Mouse (Mus musculus): ENCODE measurements around the gene Krt14. TPM values are rescaled to one million over a fixed set of nuclear protein-coding genes. Genes with fewer than 3 reads are reported as not detected.

Gene Krt14
- total and polyA plus RNA-seq, 2 experiments from 2014 or later = 0.14 to 0.63 TPM

- Histone ChIP-seq H3K4me2 (ENCODE audit: low read depth) (no peak overlapping the region), H3K36me3 (ENCODE audit: insufficient read depth) (no peaks in the 10 kb centered on the region), H3K27ac (ENCODE audit: low read depth, low read length) (no peak overlapping the region), H3K27me3 (ENCODE audit: insufficient read depth, low read length) (no peaks in the 10 kb centered on the region), H3K9me3 (ENCODE audit: low read length) (no peaks in the 10 kb centered on the region), H3K4me1 (ENCODE audit: insufficient read depth) (no peaks in the 10 kb centered on the region), H3K4me3 (ENCODE audit: low read depth, low read length) (no peak overlapping the region), H3K9ac (no peak overlapping the region)
- ATAC-seq (no peak), DNase-seq (no peak)
- no peak for TF ChIP-seq CTCF (IDR thresholded peaks at IDR 0.05; ENCODE audit: low read depth)
- WGBS = 92% methylated on average over 8 of the region's 8 CpGs
Measured at GRCm38 (mm10) chr11:100168071-100168470, 39.3 kb downstream of the Krt14 start.

DNA sequence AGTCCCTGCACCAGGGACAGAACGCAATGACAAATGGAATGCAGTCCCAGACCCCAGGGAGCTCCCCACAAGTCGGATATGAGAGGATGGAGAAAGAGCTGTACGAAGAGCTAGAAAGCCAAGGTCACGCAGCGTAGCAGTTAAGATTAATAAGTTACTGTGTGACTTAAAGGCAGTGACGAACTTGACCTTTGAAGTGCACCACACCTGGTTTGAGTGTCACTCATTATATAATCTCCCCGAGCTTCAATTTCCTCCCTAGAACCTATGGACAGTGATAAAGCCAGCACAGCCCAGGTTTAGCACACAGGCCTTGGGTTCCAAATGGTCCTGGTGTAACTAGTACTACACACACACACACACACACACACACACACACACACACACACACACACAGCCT is 43.0 kb downstream of the Krt14 start:
- no peak for ATAC-seq
- Histone ChIP-seq H3K9me3 (ENCODE audit: low read length) (no peaks in the 10 kb centered on the region), H3K27ac (ENCODE audit: low read depth, low read length) (no peak overlapping the region), H3K4me2 (ENCODE audit: low read depth) (no peak overlapping the region), H3K36me3 (ENCODE audit: insufficient read depth) (no peaks in the 10 kb centered on the region), H3K9ac (no peak overlapping the region), H3K4me3 (ENCODE audit: low read depth, low read length) (no peak overlapping the region), H3K27me3 (ENCODE audit: insufficient read depth, low read length) (no peaks in the 10 kb centered on the region), H3K4me1 (ENCODE audit: insufficient read depth) (no peaks in the 10 kb centered on the region)
- no peak for TF ChIP-seq CTCF (IDR thresholded peaks at IDR 0.05; ENCODE audit: low read depth)
- DNase-seq = no peak
- WGBS = 75% methylated on average over 7 of the region's 7 CpGs

- Histone ChIP-seq H3K9me3 (ENCODE audit: low read length) (no peaks in the 10 kb centered on the region), H3K9ac (no peak overlapping the region), H3K4me3 (ENCODE audit: low read depth, low read length) (no peak overlapping the region), H3K27ac (ENCODE audit: low read depth, low read length) (no peak overlapping the region), H3K4me2 (ENCODE audit: low read depth) (no peak overlapping the region), H3K36me3 (ENCODE audit: insufficient read depth) (no peaks in the 10 kb centered on the region), H3K4me1 (ENCODE audit: insufficient read depth) (no peaks in the 10 kb centered on the region), H3K27me3 (ENCODE audit: insufficient read depth, low read length) (no peaks in the 10 kb centered on the region)
- WGBS = 52% methylated on average over 6 of the region's 6 CpGs
- DNase-seq (no peak), ATAC-seq (no peak)
- no peak for TF ChIP-seq CTCF (IDR thresholded peaks at IDR 0.05; ENCODE audit: low read depth)
Measured at GRCm38 (mm10) chr11:100157908-100158477, 49.4 kb downstream of the Krt14 start.

DNA sequence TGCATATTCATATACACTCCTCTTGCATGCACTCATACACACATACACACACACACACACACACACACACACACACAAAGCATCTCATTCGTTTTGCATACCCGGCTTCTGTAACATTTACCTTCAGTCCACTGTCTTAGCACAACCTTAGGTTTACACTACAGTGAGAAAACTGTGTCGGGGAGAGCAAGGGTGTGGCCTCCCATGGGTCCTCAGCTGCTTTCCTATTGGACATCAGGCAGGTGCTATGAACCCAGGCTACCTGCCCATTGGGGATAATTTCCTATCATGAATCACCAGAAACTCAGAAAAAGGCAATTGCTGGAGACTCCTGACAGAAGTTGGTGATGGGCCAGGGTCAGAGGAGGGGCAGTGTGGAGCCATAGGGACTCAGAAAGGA is 50.0 kb downstream of the Krt14 start:
- ATAC-seq (no peak), DNase-seq (no peak)
- Histone ChIP-seq H3K36me3 (ENCODE audit: insufficient read depth) (no peaks in the 10 kb centered on the region), H3K27me3 (ENCODE audit: insufficient read depth, low read length) (no peaks in the 10 kb centered on the region), H3K4me2 (ENCODE audit: low read depth) (no peak overlapping the region), H3K9ac (no peak overlapping the region), H3K9me3 (ENCODE audit: low read length) (no peaks in the 10 kb centered on the region), H3K4me3 (ENCODE audit: low read depth, low read length) (no peak overlapping the region), H3K4me1 (ENCODE audit: insufficient read depth) (no peaks in the 10 kb centered on the region), H3K27ac (ENCODE audit: low read depth, low read length) (no peak overlapping the region)
- TF ChIP-seq CTCF (IDR thresholded peaks at IDR 0.05; ENCODE audit: low read depth) = no peak
- 85% methylated on average over 3 of the region's 3 CpGs for WGBS

- no peaks in the 10 kb centered on the region for H3K27me3 ChIP-seq (ENCODE audit: insufficient read depth, low read length)
- no peaks in the 10 kb centered on the region for H3K36me3 ChIP-seq (ENCODE audit: insufficient read depth)
- 60% methylated on average over 8 of the region's 8 CpGs for WGBS
- no peak overlapping the region for H3K4me2 ChIP-seq (ENCODE audit: low read depth)
- no peak for DNase-seq
- ATAC-seq = no peak
- H3K4me3 ChIP-seq (ENCODE audit: low read depth, low read length) = no peak overlapping the region
- no peak overlapping the region for H3K27ac ChIP-seq (ENCODE audit: low read depth, low read length)
- no peaks in the 10 kb centered on the region for H3K9me3 ChIP-seq (ENCODE audit: low read length)
- no peaks in the 10 kb centered on the region for H3K4me1 ChIP-seq (ENCODE audit: insufficient read depth)
- no peak overlapping the region for H3K9ac ChIP-seq
- TF ChIP-seq CTCF (IDR thresholded peaks at IDR 0.05; ENCODE audit: low read depth) = no peak
Measured at GRCm38 (mm10) chr11:100155497-100156255, 51.7 kb downstream of the Krt14 start.

Other genes with a start within 250 kb of the Krt14 start
- gene Krtap29-1, start 228.5 kb downstream of the Krt14 start, total RNA-seq (2014; rRNA removed) = not detected in 2 replicates
- not detected in 2 replicates for gene Krtap29-1, start 228.5 kb downstream of the Krt14 start, polyA plus RNA-seq (2015; fragmentation: Nextera tagmentation; extraction: Ambion mirVana)
- gene Krtap16-1, start 221.0 kb downstream of the Krt14 start, total RNA-seq (2014; rRNA removed) = not detected in 2 replicates
- not detected in 2 replicates for gene Krtap16-1, start 221.0 kb downstream of the Krt14 start, polyA plus RNA-seq (2015; fragmentation: Nextera tagmentation; extraction: Ambion mirVana)
- not detected in 2 replicates for gene Krtap17-1, start 213.6 kb downstream of the Krt14 start, total RNA-seq (2014; rRNA removed)
- gene Krtap17-1, start 213.6 kb downstream of the Krt14 start, polyA plus RNA-seq (2015; fragmentation: Nextera tagmentation; extraction: Ambion mirVana) = 0.26 and 0.98 TPM in 2 replicates
- 0.15 TPM in 1 of 2 replicates, not detected in the other for gene Krt33a, start 191.3 kb downstream of the Krt14 start, total RNA-seq (2014; rRNA removed)
- not detected in 2 replicates for gene Krt33a, start 191.3 kb downstream of the Krt14 start, polyA plus RNA-seq (2015; fragmentation: Nextera tagmentation; extraction: Ambion mirVana)
- not detected in 2 replicates for gene Krt33b, start 177.7 kb downstream of the Krt14 start, total RNA-seq (2014; rRNA removed)
- gene Krt33b, start 177.7 kb downstream of the Krt14 start, polyA plus RNA-seq (2015; fragmentation: Nextera tagmentation; extraction: Ambion mirVana) = not detected in 2 replicates
- not detected in 2 replicates for gene Krt34, start 166.0 kb downstream of the Krt14 start, total RNA-seq (2014; rRNA removed)
- 0.10 TPM in 1 of 2 replicates, not detected in the other for gene Krt34, start 166.0 kb downstream of the Krt14 start, polyA plus RNA-seq (2015; fragmentation: Nextera tagmentation; extraction: Ambion mirVana)
- gene Krt31, start 157.0 kb downstream of the Krt14 start, total RNA-seq (2014; rRNA removed) = not detected in 2 replicates
- not detected in 2 replicates for gene Krt31, start 157.0 kb downstream of the Krt14 start, polyA plus RNA-seq (2015; fragmentation: Nextera tagmentation; extraction: Ambion mirVana)
- gene Krt32, start 119.3 kb downstream of the Krt14 start, total RNA-seq (2014; rRNA removed) = not detected in 2 replicates
- gene Krt32, start 119.3 kb downstream of the Krt14 start, polyA plus RNA-seq (2015; fragmentation: Nextera tagmentation; extraction: Ambion mirVana) = not detected in 2 replicates
- not detected in 2 replicates for gene Krt35, start 111.3 kb downstream of the Krt14 start, total RNA-seq (2014; rRNA removed)
- not detected in 2 replicates for gene Krt35, start 111.3 kb downstream of the Krt14 start, polyA plus RNA-seq (2015; fragmentation: Nextera tagmentation; extraction: Ambion mirVana)
- gene Krt36, start 101.9 kb downstream of the Krt14 start, total RNA-seq (2014; rRNA removed) = not detected in 2 replicates
- gene Krt36, start 101.9 kb downstream of the Krt14 start, polyA plus RNA-seq (2015; fragmentation: Nextera tagmentation; extraction: Ambion mirVana) = not detected in 2 replicates
- gene Krt13, start 86.0 kb downstream of the Krt14 start, total RNA-seq (2014; rRNA removed) = not detected in 2 replicates
- gene Krt13, start 86.0 kb downstream of the Krt14 start, polyA plus RNA-seq (2015; fragmentation: Nextera tagmentation; extraction: Ambion mirVana) = 0.31 TPM in 1 of 2 replicates, not detected in the other
- gene Krt15, start 71.6 kb downstream of the Krt14 start, total RNA-seq (2014; rRNA removed) = not detected in 2 replicates
- 0.17 and 0.47 TPM in 2 replicates for gene Krt15, start 71.6 kb downstream of the Krt14 start, polyA plus RNA-seq (2015; fragmentation: Nextera tagmentation; extraction: Ambion mirVana)
- 5.8 and 6.5 TPM in 2 replicates for gene Krt19, start 58.9 kb downstream of the Krt14 start, total RNA-seq (2014; rRNA removed)
- gene Krt19, start 58.9 kb downstream of the Krt14 start, polyA plus RNA-seq (2015; fragmentation: Nextera tagmentation; extraction: Ambion mirVana) = 3.8 and 7.0 TPM in 2 replicates
- not detected in 2 replicates for gene Krt9, start 14.3 kb downstream of the Krt14 start, total RNA-seq (2014; rRNA removed)
- 0.06 TPM in 1 of 2 replicates, not detected in the other for gene Krt9, start 14.3 kb downstream of the Krt14 start, polyA plus RNA-seq (2015; fragmentation: Nextera tagmentation; extraction: Ambion mirVana)
- not detected in 2 replicates for gene Krt16, start 41.4 kb upstream of the Krt14 start, total RNA-seq (2014; rRNA removed)
- not detected in 2 replicates for gene Krt16, start 41.4 kb upstream of the Krt14 start, polyA plus RNA-seq (2015; fragmentation: Nextera tagmentation; extraction: Ambion mirVana)
- 0.31 TPM in 1 of 2 replicates, not detected in the other for gene Krt17, start 53.5 kb upstream of the Krt14 start, total RNA-seq (2014; rRNA removed)
- 0.47 and 0.51 TPM in 2 replicates for gene Krt17, start 53.5 kb upstream of the Krt14 start, polyA plus RNA-seq (2015; fragmentation: Nextera tagmentation; extraction: Ambion mirVana)
- gene Krt42, start 62.3 kb upstream of the Krt14 start, total RNA-seq (2014; rRNA removed) = not detected in 2 replicates
- gene Krt42, start 62.3 kb upstream of the Krt14 start, polyA plus RNA-seq (2015; fragmentation: Nextera tagmentation; extraction: Ambion mirVana) = not detected in 2 replicates
- 105 and 115 TPM in 2 replicates for gene Eif1, start 112.3 kb upstream of the Krt14 start, total RNA-seq (2014; rRNA removed)
- gene Eif1, start 112.3 kb upstream of the Krt14 start, polyA plus RNA-seq (2015; fragmentation: Nextera tagmentation; extraction: Ambion mirVana) = 1,342 and 1,370 TPM in 2 replicates
- not detected in 2 replicates for gene Gast, start 126.9 kb upstream of the Krt14 start, total RNA-seq (2014; rRNA removed)
- gene Gast, start 126.9 kb upstream of the Krt14 start, polyA plus RNA-seq (2015; fragmentation: Nextera tagmentation; extraction: Ambion mirVana) = 0.48 and 0.51 TPM in 2 replicates
- 274 and 518 TPM in 2 replicates for gene Hap1, start 148.6 kb upstream of the Krt14 start, total RNA-seq (2014; rRNA removed)
- gene Hap1, start 148.6 kb upstream of the Krt14 start, polyA plus RNA-seq (2015; fragmentation: Nextera tagmentation; extraction: Ambion mirVana) = 131 and 237 TPM in 2 replicates
- 76.6 and 106 TPM in 2 replicates for gene Jup, start 190.2 kb upstream of the Krt14 start, total RNA-seq (2014; rRNA removed)
- 59.4 and 67.0 TPM in 2 replicates for gene Jup, start 190.2 kb upstream of the Krt14 start, polyA plus RNA-seq (2015; fragmentation: Nextera tagmentation; extraction: Ambion mirVana)
- gene P3h4, start 207.3 kb upstream of the Krt14 start, total RNA-seq (2014; rRNA removed) = 16.8 and 27.1 TPM in 2 replicates
- 17.9 and 19.8 TPM in 2 replicates for gene P3h4, start 207.3 kb upstream of the Krt14 start, polyA plus RNA-seq (2015; fragmentation: Nextera tagmentation; extraction: Ambion mirVana)
- 18.1 and 34.6 TPM in 2 replicates for gene Fkbp10, start 208.1 kb upstream of the Krt14 start, total RNA-seq (2014; rRNA removed)
- gene Fkbp10, start 208.1 kb upstream of the Krt14 start, polyA plus RNA-seq (2015; fragmentation: Nextera tagmentation; extraction: Ambion mirVana) = 23.3 and 23.4 TPM in 2 replicates
- 63.0 and 80.5 TPM in 2 replicates for gene Nt5c3b, start 234.3 kb upstream of the Krt14 start, total RNA-seq (2014; rRNA removed)
- gene Nt5c3b, start 234.3 kb upstream of the Krt14 start, polyA plus RNA-seq (2015; fragmentation: Nextera tagmentation; extraction: Ambion mirVana) = 113 and 118 TPM in 2 replicates
- 0.29 and 0.46 TPM in 2 replicates for gene Klhl10, start 234.4 kb upstream of the Krt14 start, total RNA-seq (2014; rRNA removed)
- 0.53 and 0.65 TPM in 2 replicates for gene Klhl10, start 234.4 kb upstream of the Krt14 start, polyA plus RNA-seq (2015; fragmentation: Nextera tagmentation; extraction: Ambion mirVana)